18 mouse cellular contexts compared by ENCODE assay signal in genomic region chr8:125335171-125335570, GRCm38 (mm10).
DNase-seq lines count a peak whose midpoint lies in the region; ATAC-seq lines count a peak whose summit lies in the region.
"Had no signal": no experiment of that assay in that cellular context is flagged by ENCODE, and none has a peak within 500 bp of the region (broad histone marks: within the 10 kb centered on the region; RNA-seq: fewer than 3 reads in every experiment).

No protein-coding gene starts in this region.

- no peak for DNase-seq in forebrain, embryonic 10.5 days (ENCODE audit: extremely low spot score, low spot score)
- DNase-seq in hindbrain, embryonic 14.5 days (ENCODE audit: low spot score) = no peak
- DNase-seq in hindbrain, embryonic 11.5 days (ENCODE audit: low spot score) = no peak
- peak; percentile 87 for DNase-seq in ES-CJ7 (ENCODE audit: low read depth, low spot score)
- DNase-seq in midbrain, embryonic 14.5 days = no peak
- DNase-seq in ovary, postnatal 10 days (ENCODE audit: low spot score) = no peak
- DNase-seq: adrenal gland, adult 8-10 months; cerebellum, adult 9-10 months; gastrocnemius, postnatal 25 days; kidney, adult 9 months; kidney, postnatal 36 days; liver; thymus, postnatal 36 days had no signal

- H3K36me3 ChIP-seq in forebrain, embryonic 10.5 days (replicated peaks) = no peaks in the 10 kb centered on the region
- no peaks in the 10 kb centered on the region for H3K36me3 ChIP-seq in forebrain, embryonic 13.5 days (ENCODE audit: poor library complexity, severe bottlenecking)
- no peaks in the 10 kb centered on the region for H3K36me3 ChIP-seq in hindbrain, embryonic 14.5 days (replicated peaks; ENCODE audit: control insufficient read depth, insufficient read depth)
- H3K36me3 ChIP-seq in hindbrain, embryonic 11.5 days (ENCODE audit: control insufficient read depth, insufficient read depth, low read length) = no peaks in the 10 kb centered on the region
- H3K36me3 ChIP-seq in midbrain, embryonic 14.5 days (ENCODE audit: control insufficient read depth, insufficient read depth, low read length) = no peaks in the 10 kb centered on the region
- H3K36me3 ChIP-seq: embryonic facial prominence, embryonic 12.5 days; intestine, embryonic 15.5 days had no signal

- no peak overlapping the region; the same call in 1 of the 2 replicates for H3K9ac ChIP-seq in forebrain, embryonic 13.5 days
- H3K9ac ChIP-seq in hindbrain, embryonic 14.5 days = no peak overlapping the region
- no peak overlapping the region for H3K9ac ChIP-seq in hindbrain, embryonic 11.5 days (ENCODE audit: low read depth, low read length)
- no peak overlapping the region for H3K9ac ChIP-seq in midbrain, embryonic 14.5 days (replicated peaks; ENCODE audit: low read length)
- H3K9ac ChIP-seq: embryonic facial prominence, embryonic 12.5 days; intestine, embryonic 15.5 days had no signal

- H3K27me3 ChIP-seq in forebrain, embryonic 10.5 days (ENCODE audit: poor library complexity, severe bottlenecking) = 0 out of 2 replicates have a peak, but pooled peaks cover 15% of the 10 kb centered on the region
- H3K27me3 ChIP-seq in forebrain, embryonic 13.5 days = no peaks in the 10 kb centered on the region
- peaks cover 19% of the 10 kb centered on the region for H3K27me3 ChIP-seq in hindbrain, embryonic 14.5 days (ENCODE audit: control insufficient read depth, insufficient read depth, low read length)
- H3K27me3 ChIP-seq in hindbrain, embryonic 11.5 days (ENCODE audit: control insufficient read depth, insufficient read depth, low read length) = peaks cover 8% of the 10 kb centered on the region; the same call in 1 of the 2 replicates
- H3K27me3 ChIP-seq in midbrain, embryonic 14.5 days (ENCODE audit: control insufficient read depth, insufficient read depth, low read length) = peaks cover 43% of the 10 kb centered on the region
- H3K27me3 ChIP-seq: embryonic facial prominence, embryonic 12.5 days; intestine, embryonic 15.5 days had no signal

- no peak overlapping the region for H3K4me2 ChIP-seq in forebrain, embryonic 13.5 days
- no peak overlapping the region for H3K4me2 ChIP-seq in hindbrain, embryonic 14.5 days (replicated peaks)
- H3K4me2 ChIP-seq in hindbrain, embryonic 11.5 days (replicated peaks; ENCODE audit: low read depth, low read length) = no peak overlapping the region
- H3K4me2 ChIP-seq in midbrain, embryonic 14.5 days (ENCODE audit: low read length) = no peak overlapping the region
- H3K4me2 ChIP-seq: embryonic facial prominence, embryonic 12.5 days; intestine, embryonic 15.5 days had no signal

- H3K4me3 ChIP-seq in forebrain, embryonic 10.5 days = no peak overlapping the region
- no peak overlapping the region for H3K4me3 ChIP-seq in forebrain, embryonic 13.5 days
- H3K4me3 ChIP-seq in hindbrain, embryonic 14.5 days (replicated peaks; ENCODE audit: low read length) = no peak overlapping the region
- H3K4me3 ChIP-seq in hindbrain, embryonic 11.5 days (ENCODE audit: low read depth, low read length) = no peak overlapping the region
- H3K4me3 ChIP-seq in midbrain, embryonic 14.5 days (replicated peaks; ENCODE audit: low read depth, low read length) = no peak overlapping the region
- H3K4me3 ChIP-seq: embryonic facial prominence, embryonic 12.5 days; intestine, embryonic 15.5 days; left cerebral cortex, adult 2 months had no signal

- peak overlapping the region; percentile 51 for H3K27ac ChIP-seq in forebrain, embryonic 10.5 days
- no peak overlapping the region for H3K27ac ChIP-seq in forebrain, embryonic 13.5 days
- H3K27ac ChIP-seq in hindbrain, embryonic 14.5 days = peak overlapping the region; percentile 65; the same call in 1 of the 2 replicates
- no peak overlapping the region for H3K27ac ChIP-seq in hindbrain, embryonic 11.5 days (ENCODE audit: low read depth, low read length)
- H3K27ac ChIP-seq in midbrain, embryonic 14.5 days (replicated peaks; ENCODE audit: low read depth, low read length) = 0 out of 2 replicates have a peak overlapping the region, but pooled peaks have one; percentile 1
- H3K27ac ChIP-seq: embryonic facial prominence, embryonic 12.5 days; intestine, embryonic 15.5 days; left cerebral cortex, adult 2 months had no signal

- 0 out of 2 replicates have a peak, but pooled peaks cover 4% of the 10 kb centered on the region for H3K9me3 ChIP-seq in forebrain, embryonic 10.5 days
- no peaks in the 10 kb centered on the region for H3K9me3 ChIP-seq in forebrain, embryonic 13.5 days (replicated peaks)
- no peaks in the 10 kb centered on the region for H3K9me3 ChIP-seq in hindbrain, embryonic 14.5 days (ENCODE audit: control insufficient read depth, low read length)
- H3K9me3 ChIP-seq in hindbrain, embryonic 11.5 days (ENCODE audit: control insufficient read depth, low read length) = no peaks in the 10 kb centered on the region
- H3K9me3 ChIP-seq in midbrain, embryonic 14.5 days (ENCODE audit: control insufficient read depth, low read length) = no peaks in the 10 kb centered on the region
- H3K9me3 ChIP-seq: embryonic facial prominence, embryonic 12.5 days; intestine, embryonic 15.5 days had no signal

- no peak for ATAC-seq in forebrain, embryonic 13.5 days
- ATAC-seq in hindbrain, embryonic 14.5 days (ENCODE audit: low FRiP score) = no peak
- ATAC-seq in hindbrain, embryonic 11.5 days (ENCODE audit: low FRiP score) = no peak
- ATAC-seq in midbrain, embryonic 14.5 days (ENCODE audit: low FRiP score, low TSS enrichment) = no peak; the same call in 1 of the 2 replicates
- ATAC-seq: intestine, embryonic 15.5 days; lung, postnatal 0 days had no signal

- WGBS in forebrain, embryonic 10.5 days = 47% methylated on average over 6 of the region's 6 CpGs
- WGBS in forebrain, embryonic 13.5 days = 27% methylated on average over 6 of the region's 6 CpGs
- 40% methylated on average over 6 of the region's 6 CpGs for WGBS in hindbrain, embryonic 14.5 days
- 47% methylated on average over 6 of the region's 6 CpGs for WGBS in hindbrain, embryonic 11.5 days
- WGBS in midbrain, embryonic 14.5 days = 31% methylated on average over 6 of the region's 6 CpGs

- peaks cover 47% of the 10 kb centered on the region for H3K4me1 ChIP-seq in forebrain, embryonic 10.5 days
- H3K4me1 ChIP-seq in forebrain, embryonic 13.5 days = peaks cover 35% of the 10 kb centered on the region
- H3K4me1 ChIP-seq in hindbrain, embryonic 14.5 days (replicated peaks; ENCODE audit: control insufficient read depth, insufficient read depth, low read length) = peaks cover 24% of the 10 kb centered on the region
- peaks cover 11% of the 10 kb centered on the region; the same call in 1 of the 2 replicates for H3K4me1 ChIP-seq in hindbrain, embryonic 11.5 days (replicated peaks; ENCODE audit: control insufficient read depth, insufficient read depth, low read length)
- peaks cover 36% of the 10 kb centered on the region for H3K4me1 ChIP-seq in midbrain, embryonic 14.5 days (ENCODE audit: control insufficient read depth, insufficient read depth, low read length)

Comparison
In these comparisons a context has a peak if more than half of its experiments do, and no peak if none do; other contexts are left out.
1. H3K27ac ChIP-seq: peak in forebrain, embryonic 10.5 days (single experiment), hindbrain, embryonic 14.5 days (single experiment) and midbrain, embryonic 14.5 days (single experiment); none in forebrain, embryonic 13.5 days (single experiment) and hindbrain, embryonic 11.5 days (single experiment).